ENCODE assay signal across 8 mouse cellular contexts in the genomic region with DNA sequence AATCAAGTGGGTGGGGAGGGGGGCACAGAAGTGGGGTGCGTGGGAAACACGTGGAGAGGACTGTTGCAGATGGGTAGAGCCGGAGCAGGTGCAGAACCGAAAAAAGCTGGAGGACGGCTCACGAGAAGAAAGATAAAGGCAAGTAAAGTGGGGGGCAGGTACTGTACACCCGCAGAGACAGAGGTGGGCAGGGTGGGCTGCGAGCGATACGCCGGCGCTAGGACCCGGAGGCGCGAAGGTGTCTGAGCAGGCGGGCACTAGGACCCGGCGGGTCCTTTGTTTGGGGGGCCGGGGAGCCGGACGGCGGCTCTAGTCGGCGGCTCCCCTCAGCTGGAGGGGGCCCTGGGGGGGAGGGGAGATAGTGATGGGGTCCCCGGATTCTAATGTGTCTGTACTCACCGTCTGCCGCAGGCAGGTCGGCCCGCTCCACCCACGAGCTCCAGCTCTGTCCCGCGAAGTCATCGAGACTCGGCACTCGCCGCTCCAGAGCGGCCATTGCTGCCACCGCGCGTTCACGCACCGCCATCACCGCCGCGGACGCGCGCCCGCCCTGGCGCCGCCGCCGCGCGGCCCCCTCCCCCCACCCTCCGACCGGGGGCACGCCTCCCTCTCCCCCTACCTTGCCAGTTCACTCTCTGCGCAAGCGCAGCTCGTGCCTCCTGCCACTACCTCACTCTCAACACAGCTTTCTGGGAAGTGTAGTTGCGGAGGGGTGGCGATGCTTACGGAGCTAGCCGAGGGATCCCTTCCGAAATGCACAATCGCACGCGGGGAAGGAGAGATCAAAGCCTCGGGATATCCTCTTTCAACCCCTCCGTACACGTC. TPM values are rescaled to one million over a fixed set of nuclear protein-coding genes. Genes with fewer than 3 reads are reported as not detected.
DNase-seq lines count a peak whose midpoint lies in the region; ATAC-seq and TF ChIP-seq lines count a peak whose summit lies in the region.

No protein-coding gene starts in this region.

- peak overlapping the region; percentile 64 for H3K4me3 ChIP-seq in forebrain, embryonic 10.5 days
- peak overlapping the region; percentile 82 for H3K4me3 ChIP-seq in heart, embryonic 15.5 days
- H3K4me3 ChIP-seq in liver, embryonic 14.5 days (ENCODE audit: insufficient read depth in 1 of 2, low read depth in 2 of 2, low read length in 2 of 2) = peak overlapping the region; percentile 83 to 90
- peak overlapping the region; percentile 56 for H3K4me3 ChIP-seq in neural tube, embryonic 11.5 days (ENCODE audit: low read depth, low read length)
- H3K4me3 ChIP-seq in stomach, postnatal 0 days (ENCODE audit: low read depth, low read length) = peak overlapping the region; percentile 76

- peaks cover 31% of the 10 kb centered on the region for H3K4me1 ChIP-seq in forebrain, embryonic 10.5 days
- peaks cover 20% of the 10 kb centered on the region for H3K4me1 ChIP-seq in heart, embryonic 15.5 days (replicated peaks)
- H3K4me1 ChIP-seq in liver, embryonic 14.5 days (replicated peaks; ENCODE audit: control insufficient read depth in 2 of 2, insufficient read depth in 2 of 2, low read length in 1 of 2) = peaks cover 9 to 13% of the 10 kb centered on the region in 2 experiments
- H3K4me1 ChIP-seq in neural tube, embryonic 11.5 days (ENCODE audit: control insufficient read depth, insufficient read depth, low read length) = peaks cover 8% of the 10 kb centered on the region; the same call in 1 of the 2 replicates
- peaks cover 5% of the 10 kb centered on the region; the same call in 1 of the 2 replicates for H3K4me1 ChIP-seq in stomach, postnatal 0 days (replicated peaks; ENCODE audit: control insufficient read depth, insufficient read depth)

- peaks cover 34% of the 10 kb centered on the region for H3K36me3 ChIP-seq in forebrain, embryonic 10.5 days (replicated peaks)
- peaks cover 15% of the 10 kb centered on the region for H3K36me3 ChIP-seq in heart, embryonic 15.5 days
- H3K36me3 ChIP-seq in liver, embryonic 14.5 days (replicated peaks; ENCODE audit: control insufficient read depth, insufficient read depth, low read depth) = no peaks in the 10 kb centered on the region
- H3K36me3 ChIP-seq in neural tube, embryonic 11.5 days (ENCODE audit: control insufficient read depth, insufficient read depth, low read length) = peaks cover 6% of the 10 kb centered on the region; the same call in 1 of the 2 replicates
- H3K36me3 ChIP-seq in stomach, postnatal 0 days (ENCODE audit: control insufficient read depth, insufficient read depth, low read length) = no peaks in the 10 kb centered on the region; the same call in 1 of the 2 replicates

- WGBS in forebrain, embryonic 10.5 days = under 1% methylated on average over 70 of the region's 72 CpGs
- WGBS in heart, embryonic 15.5 days = under 1% methylated on average over 60 of the region's 72 CpGs
- WGBS in liver, embryonic 14.5 days (ENCODE audit: insufficient replicate concordance) = under 1% methylated on average over 72 of the region's 72 CpGs
- under 1% methylated on average over 57 of the region's 72 CpGs for WGBS in neural tube, embryonic 11.5 days
- under 1% methylated on average over 71 of the region's 72 CpGs for WGBS in stomach, postnatal 0 days

- peak overlapping the region; percentile 78 for H3K9ac ChIP-seq in heart, embryonic 15.5 days
- peak overlapping the region; percentile 80 for H3K9ac ChIP-seq in liver, embryonic 14.5 days (replicated peaks)
- H3K9ac ChIP-seq in neural tube, embryonic 11.5 days (ENCODE audit: low read length) = peak overlapping the region; percentile 92
- H3K9ac ChIP-seq in stomach, postnatal 0 days (ENCODE audit: low read length) = peak overlapping the region; percentile 87

- TF ChIP-seq CTCF in liver, embryonic 14.5 days (IDR thresholded peaks at IDR 0.05; ENCODE audit: low read depth) = peak; percentile 29; the same call in 1 of the 2 replicates
- TF ChIP-seq CTCF in stomach, postnatal 0 days (IDR thresholded peaks at IDR 0.05; ENCODE audit: low read depth) = no peak

- H3K27ac ChIP-seq in forebrain, embryonic 10.5 days = peak overlapping the region; percentile 99
- peak overlapping the region; percentile 91 for H3K27ac ChIP-seq in heart, embryonic 15.5 days
- H3K27ac ChIP-seq in liver, embryonic 14.5 days = peak overlapping the region; percentile 60
- H3K27ac ChIP-seq in neural tube, embryonic 11.5 days (ENCODE audit: low read depth, low read length) = peak overlapping the region; percentile 91
- H3K27ac ChIP-seq in stomach, postnatal 0 days (replicated peaks) = peak overlapping the region; percentile 91

- H3K27me3 ChIP-seq in forebrain, embryonic 10.5 days (ENCODE audit: poor library complexity, severe bottlenecking) = 0 out of 2 replicates have a peak, but pooled peaks cover 5% of the 10 kb centered on the region
- peaks cover 7% of the 10 kb centered on the region; the same call in 1 of the 2 replicates for H3K27me3 ChIP-seq in heart, embryonic 15.5 days
- no peaks in the 10 kb centered on the region; the same call in 1 of the 2 replicates for H3K27me3 ChIP-seq in liver, embryonic 14.5 days (ENCODE audit: control insufficient read depth, insufficient read depth, low read length)
- H3K27me3 ChIP-seq in neural tube, embryonic 11.5 days (ENCODE audit: control insufficient read depth, insufficient read depth, low read length) = no peaks in the 10 kb centered on the region
- H3K27me3 ChIP-seq in stomach, postnatal 0 days (ENCODE audit: control insufficient read depth, insufficient read depth, low read length) = no peaks in the 10 kb centered on the region

- peak; percentile 88 to 89 for DNase-seq in CD8-positive naive resting alpha-beta T cell, adult 2 months (ENCODE audit: low read depth in 2 of 2, low spot score in 2 of 2)
- peak; percentile 95 for DNase-seq in c-Kit-positive CD71-negative TER-119-negative erythroid progenitor cells, embryonic 14.5 days (ENCODE audit: low read depth)
- DNase-seq in forebrain, embryonic 10.5 days (ENCODE audit: extremely low spot score, low spot score) = peak; percentile 96
- DNase-seq in kidney, postnatal 25 days = peak; percentile 95 to 98
- peak; percentile 80 to 83 (median 81) for DNase-seq in liver, embryonic 14.5 days (ENCODE audit: low read depth in 3 of 3, low spot score in 3 of 3)
- peak; percentile 96 for DNase-seq in neural tube, embryonic 11.5 days (ENCODE audit: low spot score)
- DNase-seq in stomach, postnatal 0 days (ENCODE audit: low spot score) = peak; percentile 96

- peak; percentile 96 for ATAC-seq in heart, embryonic 15.5 days (replicated peaks; ENCODE audit: insufficient number of reproducible peaks, insufficient read depth, low FRiP score, low read depth)
- ATAC-seq in liver, embryonic 14.5 days (ENCODE audit: insufficient read depth) = peak; percentile 91
- ATAC-seq in neural tube, embryonic 11.5 days (ENCODE audit: insufficient read depth, low FRiP score, low TSS enrichment) = peak; percentile 96
- peak; percentile 95 for ATAC-seq in stomach, postnatal 0 days (ENCODE audit: low FRiP score, low TSS enrichment)

- TF ChIP-seq EP300 in liver, embryonic 14.5 days (IDR thresholded peaks at IDR 0.05; ENCODE audit: low read depth) = no peak
- TF ChIP-seq EP300 in stomach, postnatal 0 days (optimal IDR thresholded peaks at IDR 0.05) = no peak

- H3K4me2 ChIP-seq in heart, embryonic 15.5 days = peak overlapping the region; percentile 93
- peak overlapping the region; percentile 86 for H3K4me2 ChIP-seq in liver, embryonic 14.5 days (ENCODE audit: low read depth)
- peak overlapping the region; percentile 88 for H3K4me2 ChIP-seq in neural tube, embryonic 11.5 days (ENCODE audit: low read depth)
- peak overlapping the region; percentile 94 for H3K4me2 ChIP-seq in stomach, postnatal 0 days (replicated peaks; ENCODE audit: low read depth)

- no peaks in the 10 kb centered on the region for H3K9me3 ChIP-seq in forebrain, embryonic 10.5 days
- no peaks in the 10 kb centered on the region for H3K9me3 ChIP-seq in heart, embryonic 15.5 days (replicated peaks)
- H3K9me3 ChIP-seq in liver, embryonic 14.5 days (ENCODE audit: control insufficient read depth, low read length) = no peaks in the 10 kb centered on the region
- no peaks in the 10 kb centered on the region for H3K9me3 ChIP-seq in neural tube, embryonic 11.5 days (ENCODE audit: control insufficient read depth, low read length)
- H3K9me3 ChIP-seq in stomach, postnatal 0 days (ENCODE audit: control insufficient read depth, low read length) = no peaks in the 10 kb centered on the region

RNA-seq across cellular contexts. Expression of gene Atxn7l2, which starts 0.6 kb away (rescaled TPM):
- polyA plus RNA-seq in forebrain, embryonic 10.5 days (2016; fragmentation: Nextera tagmentation; extraction: Ambion mirVana) = 20.2 and 20.3 TPM in 2 replicates
- polyA plus RNA-seq in heart, embryonic 15.5 days (2015; fragmentation: Nextera tagmentation; extraction: Ambion mirVana) = 5.8 and 9.0 TPM in 2 replicates
- polyA plus RNA-seq in liver, embryonic 14.5 days (2012; rRNA removed) = 2.2 TPM in 2 replicates
- polyA plus RNA-seq in liver, embryonic 14.5 days (2014; fragmentation: Nextera tagmentation; extraction: Ambion mirVana) = 1.7 and 2.0 TPM in 2 replicates
- 21.1 and 24.5 TPM in 2 replicates for polyA plus RNA-seq in neural tube, embryonic 11.5 days (2014; fragmentation: Nextera tagmentation; extraction: Ambion mirVana)
- 4.3 and 4.8 TPM in 2 replicates for polyA plus RNA-seq in stomach, postnatal 0 days (2015; fragmentation: Nextera tagmentation; extraction: Ambion mirVana)

RNA-seq across cellular contexts. Expression of gene Cyb561d1, which starts 9.1 kb away (rescaled TPM):
- 3.7 and 4.2 TPM in 2 replicates for polyA plus RNA-seq in forebrain, embryonic 10.5 days (2016; fragmentation: Nextera tagmentation; extraction: Ambion mirVana)
- 2.7 and 3.8 TPM in 2 replicates for polyA plus RNA-seq in heart, embryonic 15.5 days (2015; fragmentation: Nextera tagmentation; extraction: Ambion mirVana)
- 1.4 and 1.5 TPM in 2 replicates for polyA plus RNA-seq in liver, embryonic 14.5 days (2012; rRNA removed)
- polyA plus RNA-seq in liver, embryonic 14.5 days (2014; fragmentation: Nextera tagmentation; extraction: Ambion mirVana) = 1.4 and 1.6 TPM in 2 replicates
- polyA plus RNA-seq in neural tube, embryonic 11.5 days (2014; fragmentation: Nextera tagmentation; extraction: Ambion mirVana) = 2.1 and 2.9 TPM in 2 replicates
- 5.5 TPM in 2 replicates for polyA plus RNA-seq in stomach, postnatal 0 days (2015; fragmentation: Nextera tagmentation; extraction: Ambion mirVana)

RNA-seq across cellular contexts. Expression of gene Sypl2, which starts 16.3 kb away (rescaled TPM):
- polyA plus RNA-seq in forebrain, embryonic 10.5 days (2016; fragmentation: Nextera tagmentation; extraction: Ambion mirVana) = 0.98 and 1.0 TPM in 2 replicates
- 2.0 and 2.2 TPM in 2 replicates for polyA plus RNA-seq in heart, embryonic 15.5 days (2015; fragmentation: Nextera tagmentation; extraction: Ambion mirVana)
- 0.02 TPM in 2 replicates for polyA plus RNA-seq in liver, embryonic 14.5 days (2012; rRNA removed)
- not detected in 2 replicates for polyA plus RNA-seq in liver, embryonic 14.5 days (2014; fragmentation: Nextera tagmentation; extraction: Ambion mirVana)
- 0.46 and 0.76 TPM in 2 replicates for polyA plus RNA-seq in neural tube, embryonic 11.5 days (2014; fragmentation: Nextera tagmentation; extraction: Ambion mirVana)
- 0.04 and 0.05 TPM in 2 replicates for polyA plus RNA-seq in stomach, postnatal 0 days (2015; fragmentation: Nextera tagmentation; extraction: Ambion mirVana)

RNA-seq across cellular contexts. Expression of gene Amigo1, which starts 24.0 kb away (rescaled TPM):
- 3.0 and 3.4 TPM in 2 replicates for polyA plus RNA-seq in forebrain, embryonic 10.5 days (2016; fragmentation: Nextera tagmentation; extraction: Ambion mirVana)
- 3.0 and 3.2 TPM in 2 replicates for polyA plus RNA-seq in heart, embryonic 15.5 days (2015; fragmentation: Nextera tagmentation; extraction: Ambion mirVana)
- polyA plus RNA-seq in liver, embryonic 14.5 days (2012; rRNA removed) = 0.45 and 0.60 TPM in 2 replicates
- polyA plus RNA-seq in liver, embryonic 14.5 days (2014; fragmentation: Nextera tagmentation; extraction: Ambion mirVana) = 0.49 and 0.56 TPM in 2 replicates
- 6.5 and 7.2 TPM in 2 replicates for polyA plus RNA-seq in neural tube, embryonic 11.5 days (2014; fragmentation: Nextera tagmentation; extraction: Ambion mirVana)
- 3.0 and 3.5 TPM in 2 replicates for polyA plus RNA-seq in stomach, postnatal 0 days (2015; fragmentation: Nextera tagmentation; extraction: Ambion mirVana)

RNA-seq across cellular contexts. Expression of gene Psma5, which starts 46.6 kb away (rescaled TPM):
- polyA plus RNA-seq in forebrain, embryonic 10.5 days (2016; fragmentation: Nextera tagmentation; extraction: Ambion mirVana) = 353 and 358 TPM in 2 replicates
- 174 and 197 TPM in 2 replicates for polyA plus RNA-seq in heart, embryonic 15.5 days (2015; fragmentation: Nextera tagmentation; extraction: Ambion mirVana)
- 70.6 and 93.8 TPM in 2 replicates for polyA plus RNA-seq in liver, embryonic 14.5 days (2012; rRNA removed)
- polyA plus RNA-seq in liver, embryonic 14.5 days (2014; fragmentation: Nextera tagmentation; extraction: Ambion mirVana) = 192 and 201 TPM in 2 replicates
- polyA plus RNA-seq in neural tube, embryonic 11.5 days (2014; fragmentation: Nextera tagmentation; extraction: Ambion mirVana) = 294 and 297 TPM in 2 replicates
- polyA plus RNA-seq in stomach, postnatal 0 days (2015; fragmentation: Nextera tagmentation; extraction: Ambion mirVana) = 159 and 166 TPM in 2 replicates

Comparison
In these comparisons a context has a peak if more than half of its experiments do, and no peak if none do; other contexts are left out.
1. Peak in every context shown above with its lines: DNase-seq, ATAC-seq, H3K4me3 ChIP-seq and H3K27ac ChIP-seq.